Mouse (Mus musculus) fat pad, adult 2 months (tissue): ENCODE results near the gene Rflnb.

ENCODE experiments used
- DNase-seq: peaks from one replicate; pipeline ENCODE4 v3.0.0-alpha.2; 2011; ENCODE audit warnings: low read depth, low spot score; ENCODE audit errors: extremely low read depth

The Rflnb gene

DNA sequence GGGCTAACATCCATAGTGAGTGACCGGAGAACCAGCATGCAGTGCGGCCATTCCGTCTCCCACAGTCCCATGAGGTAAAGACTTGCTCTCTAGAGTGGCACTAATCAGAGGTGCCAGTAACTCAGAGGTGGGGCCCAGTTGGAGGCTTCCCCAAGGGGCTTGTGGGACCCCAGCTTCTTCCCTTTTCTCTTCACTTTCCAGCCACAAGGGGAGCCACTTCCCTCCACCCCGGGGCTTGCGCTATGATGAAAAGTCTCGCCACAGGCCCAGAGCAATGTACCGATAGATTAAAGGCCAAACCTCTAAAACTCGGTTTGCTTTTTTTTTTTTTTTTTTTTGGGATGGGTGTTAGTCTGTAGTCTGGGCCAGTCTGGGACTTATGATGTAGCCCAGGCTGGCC lies 35.7 kb downstream of the Rflnb start:
- no peak for DNase-seq

DNA sequence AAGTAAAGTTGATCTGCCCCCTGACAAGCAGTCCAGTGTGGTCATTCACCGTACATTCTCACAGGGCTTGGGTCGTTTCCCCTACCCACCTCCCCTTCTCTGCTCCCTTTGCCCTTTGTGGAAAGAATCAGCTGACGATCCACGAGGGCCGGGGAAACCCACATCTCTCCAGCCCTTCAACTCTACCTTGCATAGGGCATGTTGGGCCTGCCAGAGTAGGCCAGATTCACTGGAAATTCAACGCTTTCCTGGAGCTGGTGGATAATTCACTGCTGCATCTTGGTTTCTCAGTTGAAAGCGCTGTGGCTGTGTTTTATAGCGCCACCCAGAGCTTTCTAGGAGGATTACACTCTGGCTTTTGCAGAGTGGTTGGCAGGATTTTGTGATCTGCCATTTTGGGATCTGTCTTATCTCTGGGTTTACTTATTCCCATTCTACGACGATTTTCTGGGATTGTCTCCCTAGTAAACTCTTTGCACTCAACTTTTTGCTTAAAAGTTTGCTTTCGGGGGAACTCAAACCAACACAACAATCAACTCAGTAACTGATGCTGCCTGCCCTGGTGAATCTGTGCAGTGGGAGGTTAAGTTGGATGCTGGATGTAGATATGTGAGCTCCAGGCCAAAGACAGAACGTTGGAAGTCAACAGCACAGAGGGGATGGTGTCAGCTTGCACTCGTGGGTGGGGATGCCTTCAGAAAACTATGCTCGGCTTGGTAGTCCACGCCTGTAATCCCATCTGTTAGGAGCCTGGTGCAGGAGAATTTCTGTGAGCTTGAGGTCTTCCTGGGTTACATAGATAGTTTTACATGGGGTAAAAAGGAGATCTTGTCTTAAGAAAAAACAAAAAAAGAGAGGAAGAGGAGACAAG lies 36.4 kb downstream of the Rflnb start:
- no peak for DNase-seq

DNA sequence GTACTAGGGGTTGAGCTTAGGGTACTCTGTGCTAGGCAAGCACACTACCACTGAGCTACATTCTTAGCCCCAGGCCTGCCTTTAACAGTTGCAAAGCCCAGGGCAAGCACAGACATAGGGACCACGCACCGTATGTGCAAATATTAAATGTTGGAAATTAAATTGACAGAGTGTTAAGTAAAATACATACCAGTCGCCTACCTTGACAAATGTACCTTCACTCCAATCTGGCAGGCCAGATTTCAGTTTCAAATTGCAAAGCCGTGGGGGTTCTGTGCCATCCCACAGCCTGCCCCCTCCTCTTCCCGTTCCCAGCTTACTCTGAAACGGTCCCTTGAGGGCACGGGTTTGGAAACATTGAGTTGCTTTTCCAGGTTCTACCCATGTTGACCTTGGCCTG lies 41.6 kb downstream of the Rflnb start:
- no peak for DNase-seq

DNA sequence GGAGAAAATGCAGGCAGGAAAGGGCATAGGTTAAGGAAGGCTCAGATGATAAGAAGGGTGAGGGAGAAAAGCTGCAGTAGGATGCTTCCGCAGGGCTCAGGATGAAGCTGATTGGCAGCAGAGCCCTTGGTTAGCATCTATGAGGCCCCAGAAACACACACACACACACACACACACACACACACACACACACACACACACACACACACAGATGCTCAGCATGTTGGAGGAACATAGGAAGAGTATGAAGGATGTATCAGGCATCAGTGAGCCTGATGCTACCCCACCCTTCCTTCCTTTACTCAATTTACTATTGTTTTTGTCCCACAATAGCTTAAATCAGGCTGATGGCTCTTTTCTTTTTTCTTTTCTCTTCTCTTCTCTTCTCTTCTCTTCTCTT lies 43.0 kb downstream of the Rflnb start:
- no peak for DNase-seq

DNA sequence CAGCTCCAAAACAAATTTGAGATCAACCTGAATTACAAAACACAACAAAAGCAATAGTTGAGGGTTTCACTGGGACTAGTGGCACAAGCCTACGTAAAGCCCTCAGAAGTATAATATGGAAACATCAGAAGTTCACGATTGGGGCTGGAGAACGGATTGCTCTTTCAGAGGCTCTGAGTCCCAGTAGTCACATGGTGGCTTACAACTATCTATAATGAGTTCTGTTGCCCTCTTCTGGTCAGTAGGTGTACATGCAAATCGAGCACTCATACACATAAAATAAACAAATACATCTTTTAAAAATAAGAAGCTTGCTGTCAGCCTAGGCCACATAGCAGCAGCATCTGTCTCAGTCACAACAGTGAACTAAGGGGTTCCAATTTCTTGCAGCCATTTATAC lies 44.4 kb downstream of the Rflnb start:
- no peak for DNase-seq

DNA sequence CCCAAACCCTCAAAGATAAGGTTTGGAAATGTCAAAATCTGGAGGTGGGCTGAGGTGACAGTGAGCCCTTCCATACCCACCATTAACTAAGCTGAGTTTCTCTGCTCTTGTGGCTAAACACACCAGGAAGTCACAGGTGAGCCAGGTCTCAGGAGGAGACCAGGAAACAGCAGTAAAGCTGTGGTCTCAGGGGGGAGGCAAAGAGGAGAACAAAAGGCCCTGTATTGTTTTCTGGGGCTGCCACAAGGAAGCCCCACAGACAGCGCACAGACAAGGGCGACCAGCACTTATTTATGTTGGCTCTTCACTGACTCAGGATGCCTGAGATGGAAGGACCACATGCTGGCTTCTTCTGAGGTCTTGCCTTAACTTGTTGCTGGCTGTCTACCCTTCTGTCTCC lies 47.2 kb downstream of the Rflnb start:
- DNase-seq: no peak

DNA sequence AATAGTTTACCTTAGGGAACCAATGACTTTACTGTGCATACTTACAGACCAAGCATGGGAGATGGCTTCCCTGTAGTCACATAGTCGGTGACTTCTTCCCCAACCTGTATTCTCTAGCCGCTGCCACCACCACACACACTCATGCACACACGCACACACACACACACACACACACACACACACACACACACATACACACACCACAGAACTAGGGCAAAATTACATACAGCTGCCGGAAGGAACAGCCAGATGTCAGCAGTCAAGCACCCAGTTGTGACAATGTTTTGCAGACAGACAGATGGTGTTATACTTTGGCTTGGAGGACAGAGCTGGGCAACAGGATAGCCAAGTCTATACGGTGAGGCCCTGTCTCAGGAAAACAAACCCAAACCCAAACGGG lies 49.5 kb downstream of the Rflnb start:
- no peak for DNase-seq

DNA sequence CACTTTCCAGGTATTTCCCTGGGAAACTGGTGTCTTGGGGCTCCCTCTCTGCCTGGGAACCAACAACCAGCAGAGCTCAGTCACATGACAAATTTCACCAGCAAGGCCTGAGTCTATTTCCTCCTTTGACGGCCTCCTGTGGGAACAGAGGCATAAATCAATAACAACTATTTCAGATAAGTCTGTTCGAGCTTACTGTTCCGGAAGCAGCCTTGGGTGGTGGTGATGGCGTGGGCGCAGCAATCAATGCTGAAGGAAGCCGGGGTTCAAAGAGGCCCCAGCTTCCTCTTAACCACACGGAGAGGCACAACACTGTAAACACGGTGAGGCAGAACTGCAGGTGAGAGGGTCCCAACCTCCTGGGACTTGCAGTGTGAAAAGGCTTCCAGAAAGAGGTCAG lies 50.8 kb downstream of the Rflnb start:
- DNase-seq: no peak

DNA sequence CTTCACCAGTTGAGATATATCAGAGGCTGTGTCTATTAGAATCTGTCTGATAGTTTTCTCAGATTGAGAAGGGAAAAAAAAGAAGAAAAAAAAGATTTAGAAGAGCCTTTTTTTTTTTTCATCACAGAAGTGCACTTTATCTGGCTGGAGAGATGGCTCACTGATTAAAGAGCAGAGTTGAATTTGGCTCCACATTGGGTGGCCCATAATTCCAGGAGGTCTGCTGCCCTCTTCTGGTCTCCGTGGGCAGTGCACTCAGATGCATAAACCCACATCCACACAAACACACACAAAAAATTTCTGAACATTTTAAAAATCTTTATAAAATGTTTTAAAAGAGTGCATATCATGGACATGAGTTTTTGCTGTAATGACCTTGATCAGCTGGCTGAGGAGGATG lies 53.6 kb downstream of the Rflnb start:
- no peak for DNase-seq

DNA sequence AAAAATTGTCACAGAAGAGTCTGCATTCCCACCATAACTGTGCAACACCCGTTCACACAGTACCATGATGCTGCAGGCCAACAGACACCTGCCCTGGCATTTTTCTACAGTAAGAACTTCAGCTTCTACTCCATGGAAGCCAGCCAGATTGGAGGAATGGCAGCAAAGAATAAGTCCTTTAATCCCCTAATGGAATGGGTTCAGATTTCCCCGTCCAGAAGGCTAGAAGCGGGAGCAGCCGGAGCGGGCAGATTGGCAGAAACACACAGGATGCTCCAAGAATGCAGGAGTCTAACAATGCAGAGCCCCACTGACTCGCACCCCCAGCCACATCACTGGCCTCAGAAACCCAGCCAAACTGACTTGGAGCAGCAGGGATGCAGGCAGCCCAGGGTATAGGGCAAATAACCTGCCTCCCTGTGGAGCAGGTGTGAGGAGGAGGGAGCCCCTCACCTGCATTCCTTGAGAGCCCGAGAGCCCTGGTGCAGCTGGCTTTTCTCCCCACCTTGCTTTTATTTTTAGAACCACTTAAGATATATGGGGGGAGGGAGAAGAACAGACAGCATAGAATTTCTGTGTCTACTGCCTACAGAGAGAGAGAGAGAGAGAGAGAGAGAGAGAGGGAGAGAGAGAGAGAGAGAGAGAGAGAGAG lies 54.5 kb downstream of the Rflnb start:
- DNase-seq: peak; percentile 21

DNA sequence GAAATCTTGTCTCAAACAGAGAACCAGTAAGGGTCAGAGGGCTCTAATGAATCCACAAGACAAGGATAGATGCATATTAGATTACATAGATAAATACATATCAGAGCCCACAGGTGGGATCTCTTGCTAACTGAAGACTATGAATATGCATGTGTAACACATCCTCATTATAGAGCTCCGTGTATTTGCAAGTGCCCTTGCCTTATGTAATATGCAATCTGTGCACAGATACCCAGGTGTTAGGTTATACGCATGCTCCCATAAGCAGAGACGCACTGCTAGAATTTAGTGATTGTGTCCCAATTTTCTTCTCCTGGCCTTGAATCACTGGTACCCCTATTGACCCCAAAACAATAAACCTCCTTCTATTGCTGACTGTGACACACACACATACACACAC lies 55.4 kb downstream of the Rflnb start:
- no peak for DNase-seq

DNA sequence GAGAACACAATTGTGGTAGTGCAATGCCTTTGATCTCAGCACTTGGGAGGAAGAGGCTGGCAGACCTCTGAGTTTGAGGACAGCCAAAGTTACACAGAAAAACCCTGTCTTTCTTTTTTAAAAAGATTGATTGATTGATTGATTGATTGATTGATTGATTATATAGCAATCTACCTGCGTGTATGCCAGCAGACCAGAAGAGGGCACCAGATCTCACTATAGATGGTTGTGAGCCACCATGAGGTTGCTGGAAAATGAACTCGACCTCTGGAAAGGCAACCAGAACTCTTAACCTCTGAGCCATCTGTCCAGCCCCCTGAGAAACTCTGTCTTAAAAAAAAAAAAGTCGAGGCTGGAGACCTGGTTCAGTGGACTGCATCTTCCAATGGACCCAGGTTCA lies 57.0 kb downstream of the Rflnb start:
- no peak for DNase-seq
